Mouse (Mus musculus): ENCODE measurements around the gene Nr1i3. TPM values are rescaled to one million over a fixed set of nuclear protein-coding genes. Genes with fewer than 3 reads are reported as not detected.

Nr1i3 gene
- polyA plus RNA-seq, 1 experiment, result 0.16 TPM

- Histone ChIP-seq H3K4me1 (ENCODE audit: control insufficient read depth, insufficient read depth, low read length) (peaks cover 13% of the 10 kb centered on the region), H3K27ac (ENCODE audit: control insufficient read depth, insufficient read depth, low read depth, low read length) (no peak within 1 kb of the TSS), H3K27me3 (ENCODE audit: control insufficient read depth, insufficient read depth, low read length) (no peaks in the 10 kb centered on the region; the same call in 1 of the 2 replicates), H3K36me3 (ENCODE audit: control insufficient read depth, insufficient read depth, low read length) (no peaks in the 10 kb centered on the region), H3K4me3 (ENCODE audit: control insufficient read depth, low read depth, low read length) (peak within 1 kb of the TSS; percentile 71)
- TF ChIP-seq CTCF (IDR thresholded peaks at IDR 0.05; ENCODE audit: control insufficient read depth, insufficient read depth, insufficient replicate concordance, low read depth, low read length), result no peak
- TF ChIP-seq POLR2A (IDR thresholded peaks at IDR 0.05; ENCODE audit: control insufficient read depth, low read depth, low read length), result no peak
Measured at GRCm38 (mm10) chr1:171195887-171196397, 17.8 kb upstream of the Nr1i3 start, which contains the start of gene Pcp4l1. Gene Pcp4l1 (minus strand): TSS chr1:171196268.

- no peak for TF ChIP-seq POLR2A (IDR thresholded peaks at IDR 0.05; ENCODE audit: control insufficient read depth, low read depth, low read length)
- TF ChIP-seq CTCF (IDR thresholded peaks at IDR 0.05; ENCODE audit: control insufficient read depth, insufficient read depth, insufficient replicate concordance, low read depth, low read length), result no peak
- Histone ChIP-seq H3K4me1 (ENCODE audit: control insufficient read depth, insufficient read depth, low read length) (peaks cover 5% of the 10 kb centered on the region), H3K4me3 (ENCODE audit: control insufficient read depth, low read depth, low read length) (no peak overlapping the region), H3K36me3 (ENCODE audit: control insufficient read depth, insufficient read depth, low read length) (no peaks in the 10 kb centered on the region), H3K27ac (ENCODE audit: control insufficient read depth, insufficient read depth, low read depth, low read length) (no peak overlapping the region), H3K27me3 (ENCODE audit: control insufficient read depth, insufficient read depth, low read length) (no peaks in the 10 kb centered on the region; the same call in 1 of the 2 replicates)
Measured at GRCm38 (mm10) chr1:171199532-171199931, 14.2 kb upstream of the Nr1i3 start.

- Histone ChIP-seq H3K27ac (ENCODE audit: control insufficient read depth, insufficient read depth, low read depth, low read length) (no peak overlapping the region), H3K36me3 (ENCODE audit: control insufficient read depth, insufficient read depth, low read length) (no peaks in the 10 kb centered on the region), H3K4me3 (ENCODE audit: control insufficient read depth, low read depth, low read length) (no peak overlapping the region), H3K27me3 (ENCODE audit: control insufficient read depth, insufficient read depth, low read length) (no peaks in the 10 kb centered on the region; the same call in 1 of the 2 replicates), H3K4me1 (ENCODE audit: control insufficient read depth, insufficient read depth, low read length) (peaks cover 4% of the 10 kb centered on the region)
- TF ChIP-seq CTCF (IDR thresholded peaks at IDR 0.05; ENCODE audit: control insufficient read depth, insufficient read depth, insufficient replicate concordance, low read depth, low read length) (no peak), POLR2A (IDR thresholded peaks at IDR 0.05; ENCODE audit: control insufficient read depth, low read depth, low read length) (no peak)
Measured at GRCm38 (mm10) chr1:171200769-171201168, 13.0 kb upstream of the Nr1i3 start.

GRCm38 (mm10) chr1:171203471-171204248 lies 10.1 kb upstream of the Nr1i3 start:
- no peaks in the 10 kb centered on the region for H3K36me3 ChIP-seq (ENCODE audit: control insufficient read depth, insufficient read depth, low read length)
- no peak overlapping the region for H3K4me3 ChIP-seq (ENCODE audit: control insufficient read depth, low read depth, low read length)
- no peak overlapping the region for H3K27ac ChIP-seq (ENCODE audit: control insufficient read depth, insufficient read depth, low read depth, low read length)
- no peaks in the 10 kb centered on the region for H3K4me1 ChIP-seq (ENCODE audit: control insufficient read depth, insufficient read depth, low read length)
- H3K27me3 ChIP-seq (ENCODE audit: control insufficient read depth, insufficient read depth, low read length), result no peaks in the 10 kb centered on the region
- TF ChIP-seq POLR2A (IDR thresholded peaks at IDR 0.05; ENCODE audit: control insufficient read depth, low read depth, low read length), result no peak
- TF ChIP-seq CTCF (IDR thresholded peaks at IDR 0.05; ENCODE audit: control insufficient read depth, insufficient read depth, insufficient replicate concordance, low read depth, low read length), result no peak

- Histone ChIP-seq H3K27ac (ENCODE audit: control insufficient read depth, insufficient read depth, low read depth, low read length) (no peak overlapping the region), H3K36me3 (ENCODE audit: control insufficient read depth, insufficient read depth, low read length) (no peaks in the 10 kb centered on the region), H3K4me1 (ENCODE audit: control insufficient read depth, insufficient read depth, low read length) (no peaks in the 10 kb centered on the region), H3K4me3 (ENCODE audit: control insufficient read depth, low read depth, low read length) (no peak overlapping the region), H3K27me3 (ENCODE audit: control insufficient read depth, insufficient read depth, low read length) (no peaks in the 10 kb centered on the region)
- no peak for TF ChIP-seq CTCF (IDR thresholded peaks at IDR 0.05; ENCODE audit: control insufficient read depth, insufficient read depth, insufficient replicate concordance, low read depth, low read length)
- TF ChIP-seq POLR2A (IDR thresholded peaks at IDR 0.05; ENCODE audit: control insufficient read depth, low read depth, low read length), result no peak
Measured at GRCm38 (mm10) chr1:171204249-171204644, 9.5 kb upstream of the Nr1i3 start.

- Histone ChIP-seq H3K27ac (ENCODE audit: control insufficient read depth, insufficient read depth, low read depth, low read length) (no peak overlapping the region), H3K27me3 (ENCODE audit: control insufficient read depth, insufficient read depth, low read length) (no peaks in the 10 kb centered on the region), H3K36me3 (ENCODE audit: control insufficient read depth, insufficient read depth, low read length) (no peaks in the 10 kb centered on the region), H3K4me1 (ENCODE audit: control insufficient read depth, insufficient read depth, low read length) (no peaks in the 10 kb centered on the region), H3K4me3 (ENCODE audit: control insufficient read depth, low read depth, low read length) (no peak overlapping the region)
- TF ChIP-seq CTCF (IDR thresholded peaks at IDR 0.05; ENCODE audit: control insufficient read depth, insufficient read depth, insufficient replicate concordance, low read depth, low read length) (no peak), POLR2A (IDR thresholded peaks at IDR 0.05; ENCODE audit: control insufficient read depth, low read depth, low read length) (no peak)
Measured at GRCm38 (mm10) chr1:171205704-171206493, 7.9 kb upstream of the Nr1i3 start.

- H3K4me3 ChIP-seq (ENCODE audit: control insufficient read depth, low read depth, low read length), result no peak overlapping the region
- H3K36me3 ChIP-seq (ENCODE audit: control insufficient read depth, insufficient read depth, low read length), result no peaks in the 10 kb centered on the region
- no peaks in the 10 kb centered on the region for H3K27me3 ChIP-seq (ENCODE audit: control insufficient read depth, insufficient read depth, low read length)
- H3K27ac ChIP-seq (ENCODE audit: control insufficient read depth, insufficient read depth, low read depth, low read length), result no peak overlapping the region
- TF ChIP-seq CTCF (IDR thresholded peaks at IDR 0.05; ENCODE audit: control insufficient read depth, insufficient read depth, insufficient replicate concordance, low read depth, low read length) (no peak), POLR2A (IDR thresholded peaks at IDR 0.05; ENCODE audit: control insufficient read depth, low read depth, low read length) (no peak)
- H3K4me1 ChIP-seq (ENCODE audit: control insufficient read depth, insufficient read depth, low read length), result no peaks in the 10 kb centered on the region
Measured at GRCm38 (mm10) chr1:171209409-171209808, 4.4 kb upstream of the Nr1i3 start.
